Mouse (Mus musculus) liver, embryonic 16.5 days (tissue): ENCODE measurements around the gene Stkld1. TPM values are rescaled to one million over a fixed set of nuclear protein-coding genes. Genes with fewer than 3 reads are reported as not detected.
A peak's percentile ranks its signal among the peaks of the same experiment; 100 is the strongest.

Experiments
- ATAC-seq: fragments of 200-750 bp; cut with Nextera tagmentation; 2 replicates; pipeline ENCODE4 v1.8.0; 2017; ENCODE audit warnings: low read depth, mild to moderate bottlenecking, moderate number of reproducible peaks, moderate library complexity
- H3K27ac ChIP-seq: fragments of 300-500 bp; sonication (generic); 2 replicates; pipeline ENCODE4 v1.5.1; 2014; ENCODE audit warnings: mild to moderate bottlenecking, low read length
- H3K27me3 ChIP-seq: fragments of 300-500 bp; sonication (generic); 2 replicates; pipeline ENCODE4 v1.6.1; 2014; ENCODE audit warnings: low read depth, low read length, mixed read lengths; ENCODE audit not compliant: control insufficient read depth, insufficient read depth
- H3K36me3 ChIP-seq: fragments of 300-500 bp; sonication (generic); 2 replicates; pipeline ENCODE4 v1.6.1; 2014; ENCODE audit warnings: mild to moderate bottlenecking; ENCODE audit not compliant: control insufficient read depth, insufficient read depth
- H3K4me1 ChIP-seq: fragments of 300-500 bp; sonication (generic); 2 replicates; pipeline ENCODE4 v1.6.1; 2014; ENCODE audit warnings: low read depth, low read length, mixed read lengths; ENCODE audit not compliant: control insufficient read depth
- H3K4me2 ChIP-seq: fragments of 300-500 bp; sonication (generic); 2 replicates; pipeline ENCODE4 v1.6.1; 2014; ENCODE audit warnings: low read depth, low read length, mixed read lengths
- H3K4me3 ChIP-seq: fragments of 300-500 bp; sonication (generic); 2 replicates; pipeline ENCODE4 v1.5.1; 2014; ENCODE audit warnings: low read depth, mild to moderate bottlenecking, low read length
- H3K9ac ChIP-seq: fragments of 300-500 bp; sonication (generic); 2 replicates; pipeline ENCODE4 v1.6.1; 2014; ENCODE audit warnings: low read depth, low read length
- H3K9me3 ChIP-seq: fragments of 300-500 bp; sonication (generic); replicated peaks from 2 replicates; pipeline ENCODE4 v1.6.1; 2016; ENCODE audit warnings: low read length; ENCODE audit not compliant: control insufficient read depth
- WGBS: fragments of 180-500 bp; shearing (Covaris S2); extraction: QIAGEN DNeasy Blood & Tissue Kit; methylation state at CpG from one replicate; pipeline ENCODE4 v1.1.7; 2014; ENCODE audit not compliant: insufficient replicate concordance; 5-methylcytosine and 5-hydroxymethylcytosine counted together
- polyA plus RNA-seq: library from polyadenylated mRNA; unstranded; fragments of >200 nt; fragmentation: Nextera tagmentation; extraction: Ambion mirVana; gene quantifications from 2 replicates; pipeline ENCODE4 v1.2.1, GENCODE M21; 2015

Gene Stkld1
- polyA plus RNA-seq, 1 experiment from 2014 or later = 0.04 TPM

GRCm38 (mm10) chr2:26930390-26930789, 3.5 kb upstream of the Stkld1 start:
- Histone ChIP-seq H3K4me3 (no peak overlapping the region), H3K27me3 (no peaks in the 10 kb centered on the region), H3K27ac (peak overlapping the region; percentile 11; the same call in 1 of the 2 replicates), H3K4me1 (peaks cover 38% of the 10 kb centered on the region), H3K9me3 (no peaks in the 10 kb centered on the region), H3K36me3 (peaks cover 8% of the 10 kb centered on the region), H3K9ac (0 out of 2 replicates have a peak overlapping the region, but pooled peaks have one; percentile 10), H3K4me2 (no peak overlapping the region)
- WGBS = 17% methylated on average over 1 of the region's 1 CpGs
- no peak for ATAC-seq

GRCm38 (mm10) chr2:26932473-26933303, 1.2 kb upstream of the Stkld1 start:
- Histone ChIP-seq H3K36me3 (no peaks in the 10 kb centered on the region), H3K27ac (peak overlapping the region; percentile 90), H3K4me3 (peak overlapping the region; percentile 92), H3K9me3 (no peaks in the 10 kb centered on the region), H3K4me2 (peak overlapping the region; percentile 91), H3K9ac (peak overlapping the region; percentile 99), H3K27me3 (no peaks in the 10 kb centered on the region), H3K4me1 (peaks cover 38% of the 10 kb centered on the region)
- ATAC-seq = peak; percentile 9
- under 1% methylated on average over 37 of the region's 49 CpGs for WGBS

- H3K4me1 ChIP-seq = peaks cover 31% of the 10 kb centered on the region
- H3K4me3 ChIP-seq = no peak overlapping the region
- no peaks in the 10 kb centered on the region for H3K27me3 ChIP-seq
- H3K9me3 ChIP-seq = no peaks in the 10 kb centered on the region
- H3K36me3 ChIP-seq = no peaks in the 10 kb centered on the region
- ATAC-seq = no peak
- no peak overlapping the region for H3K9ac ChIP-seq
- H3K4me2 ChIP-seq = no peak overlapping the region
- WGBS = 18% methylated on average over 2 of the region's 2 CpGs
- no peak overlapping the region for H3K27ac ChIP-seq
Measured at GRCm38 (mm10) chr2:26935286-26935685, 1.4 kb downstream of the Stkld1 start.

- ATAC-seq = no peak
- Histone ChIP-seq H3K4me2 (no peak overlapping the region), H3K9me3 (no peaks in the 10 kb centered on the region), H3K27me3 (no peaks in the 10 kb centered on the region), H3K27ac (no peak overlapping the region), H3K36me3 (no peaks in the 10 kb centered on the region), H3K9ac (no peak overlapping the region), H3K4me3 (no peak overlapping the region), H3K4me1 (peaks cover 21% of the 10 kb centered on the region)
- 21% methylated on average over 1 of the region's 1 CpGs for WGBS
Measured at GRCm38 (mm10) chr2:26936425-26936824, 2.6 kb downstream of the Stkld1 start.

GRCm38 (mm10) chr2:26941539-26941938, 7.7 kb downstream of the Stkld1 start:
- Histone ChIP-seq H3K4me3 (no peak overlapping the region), H3K4me2 (no peak overlapping the region), H3K9me3 (no peaks in the 10 kb centered on the region), H3K9ac (no peak overlapping the region), H3K36me3 (no peaks in the 10 kb centered on the region), H3K27ac (no peak overlapping the region), H3K27me3 (no peaks in the 10 kb centered on the region), H3K4me1 (no peaks in the 10 kb centered on the region)
- WGBS = 28% methylated on average over 5 of the region's 5 CpGs
- peak; percentile 60 for ATAC-seq

GRCm38 (mm10) chr2:26943253-26943652, 9.4 kb downstream of the Stkld1 start:
- WGBS = 45% methylated on average over 3 of the region's 3 CpGs
- H3K36me3 ChIP-seq = no peaks in the 10 kb centered on the region
- no peak for ATAC-seq
- H3K27ac ChIP-seq = no peak overlapping the region
- no peaks in the 10 kb centered on the region for H3K27me3 ChIP-seq
- H3K9me3 ChIP-seq = no peaks in the 10 kb centered on the region
- no peaks in the 10 kb centered on the region for H3K4me1 ChIP-seq
- H3K4me3 ChIP-seq = no peak overlapping the region
- H3K4me2 ChIP-seq = no peak overlapping the region
- H3K9ac ChIP-seq = no peak overlapping the region

- 58% methylated on average over 2 of the region's 2 CpGs for WGBS
Measured at GRCm38 (mm10) chr2:26950411-26950810, 16.6 kb downstream of the Stkld1 start.

GRCm38 (mm10) chr2:26951346-26951905, 17.6 kb downstream of the Stkld1 start:
- Histone ChIP-seq H3K27me3 (no peaks in the 10 kb centered on the region), H3K4me1 (no peaks in the 10 kb centered on the region), H3K4me2 (no peak overlapping the region), H3K36me3 (peaks cover 16% of the 10 kb centered on the region), H3K9me3 (no peaks in the 10 kb centered on the region), H3K27ac (no peak overlapping the region), H3K4me3 (no peak overlapping the region), H3K9ac (no peak overlapping the region)
- 79% methylated on average over 8 of the region's 8 CpGs for WGBS
- ATAC-seq = no peak

More at GRCm38 (mm10) chr2:26950411-26950810, 16.6 kb downstream of the Stkld1 start:
- Histone ChIP-seq H3K9ac (no peak overlapping the region), H3K4me3 (no peak overlapping the region), H3K27ac (no peak overlapping the region), H3K9me3 (no peaks in the 10 kb centered on the region), H3K36me3 (peaks cover 15% of the 10 kb centered on the region), H3K27me3 (no peaks in the 10 kb centered on the region), H3K4me2 (no peak overlapping the region), H3K4me1 (no peaks in the 10 kb centered on the region)
- no peak for ATAC-seq

GRCm38 (mm10) chr2:26952193-26952592, 18.3 kb downstream of the Stkld1 start:
- Histone ChIP-seq H3K4me1 (no peaks in the 10 kb centered on the region), H3K27ac (no peak overlapping the region), H3K27me3 (no peaks in the 10 kb centered on the region), H3K4me2 (no peak overlapping the region), H3K36me3 (peaks cover 18% of the 10 kb centered on the region), H3K4me3 (no peak overlapping the region), H3K9me3 (no peaks in the 10 kb centered on the region), H3K9ac (no peak overlapping the region)
- no peak for ATAC-seq
- WGBS = 78% methylated on average over 4 of the region's 4 CpGs
